Mouse (Mus musculus) adrenal gland, adult 8-10 months (tissue): Measurements from ENCODE around the gene Accsl. TPM values are rescaled to one million over a fixed set of nuclear protein-coding genes. Genes with fewer than 3 reads are reported as not detected.

Source experiments
- DNase-seq: peaks from one replicate; pipeline ENCODE4 v3.0.0; 2022
- total RNA-seq, 4 experiments: library from RNA; stranded (reverse); gene quantifications; 2 replicates each; pipeline ENCODE4 v1.2.4; 2022

The Accsl gene
- total RNA-seq, 4 experiments from 2014 or later = 0.25 to 0.49 (median 0.38) TPM; not detected in 1

DNA sequence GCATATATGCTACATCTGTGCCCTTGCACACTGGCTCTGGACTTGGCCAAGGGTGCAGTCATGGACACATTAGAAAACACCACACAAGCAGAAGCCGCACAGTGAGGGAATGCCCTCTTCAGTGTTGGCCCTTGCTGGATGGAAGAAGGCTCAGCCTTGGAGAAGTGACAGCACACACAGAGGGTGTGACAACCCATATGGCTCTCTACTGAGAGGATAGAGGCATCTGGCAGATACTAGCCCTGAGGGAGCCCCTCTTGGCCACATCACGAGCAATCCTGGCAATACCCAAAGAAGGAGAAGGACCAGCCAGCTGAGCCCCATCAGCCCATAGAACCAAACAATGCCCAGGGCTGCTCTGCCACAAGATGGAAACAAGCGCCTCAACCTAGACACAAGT lies 5.6 kb upstream of the Accsl start:
- no peak for DNase-seq

DNA sequence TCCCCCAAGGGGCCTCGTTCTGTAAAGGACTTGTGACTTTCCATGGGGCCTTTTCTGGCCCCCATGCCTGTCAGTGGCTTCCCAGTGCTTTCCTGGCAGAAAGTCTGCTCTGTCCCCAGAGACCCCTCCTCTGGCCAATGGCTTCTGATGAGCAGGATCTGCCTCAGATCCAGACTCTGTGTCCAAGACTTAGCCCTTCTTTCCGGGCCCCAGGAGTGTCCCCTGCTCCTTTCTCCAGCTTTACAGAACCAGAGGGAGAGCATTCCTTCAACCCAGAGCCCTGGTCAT lies 5.2 kb upstream of the Accsl start:
- no peak for DNase-seq

DNA sequence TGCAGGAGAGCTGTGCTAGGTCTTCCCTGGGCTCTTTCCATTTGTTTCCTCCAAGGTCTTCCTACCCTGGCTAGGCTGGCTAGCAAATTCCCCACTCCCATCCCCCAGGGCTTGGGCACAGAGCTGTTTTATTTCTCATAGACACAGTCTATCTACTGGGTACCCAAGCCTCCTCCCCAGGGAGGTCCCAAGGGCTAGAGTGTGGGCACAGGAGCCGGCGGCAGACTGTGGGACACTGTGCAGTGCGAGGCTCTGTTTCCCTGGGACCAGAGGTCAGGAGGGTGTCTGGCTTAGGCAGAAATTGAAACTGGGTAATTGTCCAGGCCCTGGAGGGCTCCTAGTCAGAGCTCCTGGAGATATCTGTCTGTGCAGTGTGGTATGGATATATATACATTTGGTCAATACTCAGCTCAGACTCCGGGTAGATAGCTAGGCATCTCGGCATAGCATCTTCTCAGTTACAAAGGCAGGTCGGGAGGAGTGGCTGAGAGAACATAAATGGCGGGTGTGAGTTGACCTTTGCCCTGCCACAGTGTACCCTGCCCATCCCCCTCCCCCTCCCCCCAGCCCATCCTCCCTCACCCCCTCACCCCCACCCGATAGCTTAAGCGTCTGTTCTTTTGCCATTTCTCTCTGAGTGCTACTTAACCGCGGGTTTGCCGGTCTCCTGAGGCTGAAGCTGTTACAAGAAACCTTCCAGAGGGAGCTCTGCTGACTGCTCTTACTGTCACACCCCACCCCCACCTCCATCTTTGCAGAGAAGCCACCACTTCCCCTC lies 4.7 kb upstream of the Accsl start:
- DNase-seq = no peak

DNA sequence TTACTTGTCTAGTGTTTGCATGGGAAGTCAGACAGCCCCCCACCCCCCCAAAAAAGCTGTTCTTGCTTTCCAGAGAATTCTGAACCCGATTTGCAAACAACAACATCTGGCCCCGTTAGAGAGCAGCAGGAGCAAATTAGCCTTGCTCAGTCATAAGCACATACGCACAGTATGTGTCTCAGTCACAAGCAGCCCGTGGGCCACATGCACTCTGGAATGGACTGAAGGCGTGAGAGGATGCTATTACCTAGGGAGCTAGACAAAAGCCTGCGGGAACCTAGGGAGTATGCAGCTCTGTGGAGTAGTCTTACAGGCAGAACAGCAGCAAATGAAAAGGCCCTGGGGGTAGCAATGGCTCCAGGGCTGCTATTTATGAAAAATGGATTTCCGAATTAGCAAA lies 3.3 kb upstream of the Accsl start:
- DNase-seq = no peak

DNA sequence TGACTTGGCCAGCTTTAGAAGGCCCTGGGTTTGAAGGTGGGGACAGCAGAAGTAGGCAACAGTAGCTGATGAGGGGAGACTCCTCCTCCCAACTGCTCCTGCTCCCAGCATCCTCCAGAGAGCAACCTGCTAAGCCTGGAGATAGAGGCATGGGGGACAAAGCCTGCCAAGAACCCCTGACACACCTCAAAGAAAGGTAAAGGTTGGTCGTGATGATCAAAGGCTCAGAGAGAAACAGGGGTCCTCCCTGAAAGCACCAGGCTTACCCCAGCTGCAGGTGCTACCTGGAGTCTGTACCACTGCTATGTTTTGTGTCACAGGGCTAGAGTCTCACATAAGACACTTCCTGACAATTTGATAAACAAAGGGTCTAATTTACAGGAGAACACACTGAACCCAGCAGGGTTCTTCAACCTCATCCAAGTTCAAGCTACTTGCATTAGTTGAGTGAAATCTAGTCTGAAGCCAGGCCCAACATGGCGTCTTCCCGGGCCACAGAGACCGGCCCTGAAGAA lies 2.5 kb upstream of the Accsl start:
- DNase-seq = no peak

DNA sequence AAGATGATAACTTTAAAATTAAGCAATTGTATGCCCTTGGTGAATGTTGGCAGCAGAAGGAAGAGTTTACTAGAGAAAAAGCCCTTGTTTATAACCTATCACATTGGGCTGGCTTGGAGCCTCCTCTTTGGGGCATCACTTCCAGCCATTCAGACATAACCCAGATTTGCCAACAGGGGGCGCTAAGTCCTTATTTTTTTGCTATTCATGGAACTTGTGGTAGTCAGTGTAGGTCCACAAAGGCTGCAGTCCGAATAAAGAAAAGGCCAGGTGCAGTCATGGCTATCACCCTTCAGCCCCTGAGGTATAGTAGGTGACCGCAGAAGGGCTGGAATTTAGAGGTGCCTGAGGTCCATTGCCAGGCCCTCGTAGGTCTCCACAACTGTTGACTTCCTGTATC lies 1.9 kb upstream of the Accsl start:
- DNase-seq = peak; percentile 55

DNA sequence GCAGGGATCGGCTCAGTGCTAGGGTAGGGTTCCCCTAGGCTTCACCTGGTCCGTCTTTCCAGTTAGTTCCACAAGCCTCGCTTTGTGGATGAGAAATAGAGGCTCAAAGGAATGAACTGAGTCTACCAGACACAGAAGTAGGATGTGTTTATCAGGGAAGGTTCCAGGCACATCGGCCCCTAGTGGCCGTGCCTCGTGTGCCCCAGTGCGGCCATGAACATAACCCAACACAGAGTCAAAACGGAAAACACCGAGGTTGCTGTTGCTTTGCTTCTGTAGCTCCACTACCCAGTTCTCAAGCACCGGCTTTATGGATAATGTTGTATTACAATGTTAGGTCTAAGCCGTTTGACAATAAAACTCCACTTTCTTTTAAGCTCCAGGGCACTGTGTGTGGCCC lies 391 bp downstream of the Accsl start:
- DNase-seq = no peak

DNA sequence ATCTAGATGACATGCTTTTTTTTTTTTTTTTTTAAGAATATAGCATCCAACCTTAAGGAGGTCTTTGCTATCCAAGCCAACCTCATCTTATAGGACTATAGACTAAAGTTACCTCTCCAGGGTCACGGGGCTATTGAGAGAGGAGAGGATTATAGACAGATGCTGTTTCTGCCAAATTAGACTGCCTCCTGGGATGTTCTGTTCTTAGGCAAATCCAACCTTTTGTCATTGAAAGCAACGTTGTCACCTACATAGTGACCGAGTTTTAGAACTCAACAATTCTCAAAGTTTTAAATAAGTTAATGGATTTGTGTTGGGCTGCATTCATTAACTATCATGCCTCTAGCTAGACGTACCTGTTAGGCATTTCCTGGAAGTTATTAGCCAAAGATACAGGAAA lies 5.7 kb downstream of the Accsl start:
- DNase-seq = no peak

DNA sequence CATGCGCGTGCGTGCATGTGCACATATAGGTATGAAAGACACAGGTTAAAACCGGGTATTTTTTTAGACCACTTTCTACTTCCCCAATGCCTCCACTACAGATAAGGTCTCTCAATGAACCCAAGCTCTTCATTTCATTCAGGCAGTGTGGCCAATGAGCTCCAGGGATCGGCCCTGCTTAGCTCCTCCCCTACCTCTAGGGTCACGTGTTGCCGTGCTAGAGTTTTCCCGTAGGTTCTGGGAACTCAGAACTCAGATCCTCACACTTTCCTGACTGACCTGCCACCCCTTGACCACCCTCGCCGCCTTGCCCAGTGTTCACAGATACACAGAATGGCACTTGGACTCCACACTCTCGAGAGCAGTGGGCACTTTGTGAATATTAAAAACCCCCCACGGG lies 10.1 kb downstream of the Accsl start:
- DNase-seq = no peak

DNA sequence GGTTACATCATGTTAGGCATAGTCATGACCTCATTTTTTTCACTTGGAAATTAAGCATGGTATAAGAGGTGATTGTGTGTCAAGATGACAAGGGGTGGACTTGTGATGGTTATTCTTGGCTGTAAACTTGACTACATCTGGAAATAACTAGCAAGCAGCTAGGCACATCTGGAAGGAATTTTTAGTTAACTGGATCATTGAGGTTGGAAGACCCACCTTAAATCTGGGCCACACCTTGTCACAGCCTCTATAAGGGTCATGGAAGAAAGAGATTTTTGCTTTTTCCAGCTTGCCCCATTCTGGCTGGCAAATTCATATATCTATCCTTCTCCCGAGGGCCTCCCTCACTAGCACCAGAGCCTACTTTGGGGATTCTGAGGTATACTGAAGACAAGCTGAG lies 17.7 kb downstream of the Accsl start:
- no peak for DNase-seq

DNA sequence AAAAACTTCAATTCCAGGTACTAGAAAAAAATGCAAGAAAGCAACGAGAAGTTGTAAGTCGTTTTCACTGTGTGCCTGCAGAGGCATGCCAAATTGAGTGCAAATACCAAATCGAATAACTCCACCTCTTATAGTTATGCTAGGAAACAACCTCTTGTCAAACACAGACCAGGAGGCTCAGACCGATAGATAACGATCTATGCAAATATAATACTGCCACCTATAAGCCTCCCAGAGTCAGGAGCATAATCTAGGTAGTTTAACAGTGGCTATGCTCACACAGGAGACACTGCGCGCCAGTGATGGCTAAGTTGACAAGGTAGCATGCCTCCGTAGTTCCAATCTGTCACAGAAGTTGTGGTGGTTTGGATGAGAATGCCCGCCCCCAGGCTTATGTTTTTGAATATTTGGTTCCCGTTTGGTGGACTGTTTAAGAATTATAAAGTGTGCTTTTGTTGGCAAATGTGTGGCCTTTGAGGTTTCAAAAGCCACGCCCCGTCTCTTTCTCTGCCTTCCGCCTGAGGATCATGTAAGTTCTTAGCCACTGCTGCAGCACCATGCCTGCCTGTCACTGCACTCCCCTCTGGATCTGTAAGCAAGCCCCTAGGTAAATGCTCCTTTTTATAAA lies 18.5 kb downstream of the Accsl start:
- DNase-seq = no peak

DNA sequence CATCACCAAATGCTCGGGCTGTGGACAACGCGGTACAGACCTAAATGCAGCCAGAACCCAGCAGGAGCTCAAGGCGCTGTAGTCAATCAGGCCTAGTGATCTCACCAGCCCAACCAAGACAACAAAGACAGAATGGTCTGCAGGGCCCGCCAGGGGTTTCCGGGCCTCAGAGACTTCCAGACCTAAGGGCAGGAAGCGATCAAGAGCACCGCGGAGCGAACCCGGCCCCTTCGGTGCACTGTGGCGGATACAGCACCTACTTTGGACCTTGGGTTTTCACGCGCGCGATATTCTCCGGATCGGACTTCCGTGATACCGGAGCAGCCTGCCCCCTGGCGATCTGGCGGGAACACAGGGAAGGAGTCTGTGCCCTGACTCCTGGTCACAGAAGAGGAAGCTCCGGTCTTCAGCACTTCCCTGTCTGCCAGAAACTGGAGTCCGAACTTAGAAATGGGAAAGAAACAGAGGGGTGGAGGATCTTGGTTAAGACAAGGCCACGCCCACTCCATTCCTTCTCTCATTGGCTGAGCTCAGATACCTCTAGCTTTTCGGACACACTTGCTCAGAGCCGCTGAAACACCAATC lies 19.4 kb downstream of the Accsl start, which contains the start of gene Accs:
Gene Accs (minus strand): TSS at position 439 of the 585 bp plus-strand sequence.
- peak; percentile 78 for DNase-seq

DNA sequence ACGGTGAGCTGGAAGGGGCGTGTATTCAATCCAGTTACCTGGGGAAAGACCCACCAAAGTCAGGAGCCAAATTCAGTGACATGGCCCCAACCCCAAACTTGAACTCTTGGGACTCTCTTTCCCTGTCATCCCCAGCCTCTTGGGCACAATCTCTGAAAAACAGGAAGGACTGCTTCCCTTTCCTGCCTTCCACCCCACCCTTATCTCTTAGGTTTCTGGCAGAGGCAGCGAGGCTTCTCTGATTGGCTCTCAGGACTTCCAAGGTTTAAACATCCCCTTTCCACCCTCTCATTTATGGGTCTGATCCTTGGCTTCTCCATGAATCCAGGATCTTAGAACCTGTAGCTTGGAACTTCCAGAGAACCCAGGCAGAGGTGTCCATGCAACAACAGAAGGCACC lies 27.6 kb downstream of the Accsl start:
- no peak for DNase-seq

DNA sequence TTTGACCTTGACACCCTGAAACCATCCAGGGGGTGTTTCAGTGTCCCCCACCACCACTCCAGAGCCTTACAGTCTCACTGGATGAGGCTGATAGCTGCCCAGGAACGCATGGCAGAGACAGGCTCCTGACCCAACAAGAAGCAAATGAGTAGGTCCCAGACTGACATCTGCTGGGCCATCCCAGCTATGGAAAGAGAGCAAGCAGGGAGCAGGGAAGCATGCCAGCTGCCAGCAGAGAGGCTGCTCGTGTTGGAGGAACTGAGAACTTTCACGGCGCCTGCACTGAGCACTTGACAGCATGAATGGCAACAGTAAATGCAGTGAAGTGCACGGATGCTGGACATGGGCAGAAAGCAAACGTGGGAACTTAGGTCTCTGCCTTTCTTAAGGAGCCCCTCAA lies 28.8 kb downstream of the Accsl start:
- DNase-seq = no peak

DNA sequence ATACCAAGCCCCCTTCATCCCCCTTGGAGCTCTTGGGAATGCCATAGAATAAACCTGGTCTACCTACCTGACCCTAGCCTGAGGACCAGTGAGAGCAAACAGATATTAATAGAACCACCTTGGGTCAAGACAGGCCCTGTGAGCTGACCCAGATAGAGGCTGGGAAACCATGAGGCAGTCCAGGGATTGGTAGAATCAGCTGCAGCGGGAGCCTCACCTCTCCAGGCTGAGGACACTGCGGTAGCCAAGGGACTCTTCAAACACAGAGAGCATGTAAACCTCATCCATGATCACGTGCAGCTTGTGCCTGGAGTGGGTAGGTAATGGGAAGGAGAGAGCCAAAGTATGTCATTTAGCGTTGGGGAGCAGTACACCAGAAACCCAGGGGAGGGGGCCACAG lies 30.0 kb downstream of the Accsl start:
- DNase-seq = no peak

DNA sequence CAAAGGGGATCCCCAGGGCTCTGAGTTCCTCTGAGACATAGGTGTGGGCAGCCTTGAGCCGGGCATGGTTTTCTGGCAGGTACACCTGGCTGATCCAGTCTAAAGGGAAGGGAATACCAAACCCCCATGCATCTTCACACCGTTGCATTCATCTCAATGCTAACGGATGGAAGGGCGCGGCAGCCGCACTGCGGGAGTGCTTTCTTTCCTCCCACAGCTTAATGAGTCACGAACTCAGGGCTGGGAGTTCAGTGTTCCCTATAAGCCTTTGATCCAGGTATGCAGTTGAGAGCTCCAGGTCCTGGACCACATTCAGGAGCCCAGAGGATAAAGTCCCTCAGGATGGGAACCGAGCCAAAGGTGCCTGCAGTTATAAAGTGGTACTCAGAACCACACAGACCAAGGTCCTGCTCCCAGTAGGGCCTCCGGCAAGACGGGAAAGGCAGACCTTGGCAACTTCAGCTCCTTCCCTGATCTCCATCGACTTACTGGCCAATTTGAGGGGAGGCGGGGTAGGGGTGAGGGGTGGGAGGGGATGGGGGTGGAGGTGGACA lies 32.6 kb downstream of the Accsl start:
- DNase-seq = no peak

DNA sequence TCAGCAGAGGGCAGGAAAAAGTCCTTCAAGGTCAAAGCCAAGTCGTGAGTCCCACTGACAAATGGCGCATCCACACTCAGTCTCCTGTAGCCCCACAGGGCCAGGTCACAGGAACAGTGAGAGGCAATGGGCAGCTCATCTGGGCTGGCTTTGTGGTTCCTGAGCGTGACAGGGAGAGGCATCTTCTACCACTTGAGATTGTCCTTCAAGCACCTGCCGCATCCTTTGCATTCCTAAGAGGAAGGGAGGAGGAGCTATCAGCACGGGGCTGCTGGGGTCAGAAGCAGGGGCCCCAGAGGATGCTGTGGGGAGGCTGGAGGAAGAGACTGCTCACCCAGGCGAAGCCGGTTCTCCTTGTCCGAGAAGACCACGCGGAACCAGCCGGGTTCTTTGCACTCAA lies 33.4 kb downstream of the Accsl start:
- no peak for DNase-seq

DNA sequence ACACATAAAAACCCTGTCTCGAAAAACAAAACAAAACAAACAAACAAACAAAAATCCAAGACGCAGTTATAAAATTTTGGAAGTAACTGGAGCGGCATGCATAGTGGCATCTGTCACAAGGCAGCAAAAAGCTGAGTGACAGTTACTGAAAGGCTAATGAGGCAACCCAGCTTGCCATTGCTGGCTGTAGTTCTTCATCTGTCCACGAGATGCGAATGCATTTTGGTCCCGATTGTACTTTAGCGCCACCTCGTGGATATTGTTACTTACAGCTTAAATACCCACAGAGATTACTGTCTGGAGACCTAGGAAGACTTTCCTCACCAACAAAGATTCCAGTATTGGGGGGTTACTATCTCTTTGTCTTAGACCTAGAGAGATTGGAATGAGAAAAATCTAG lies 45.4 kb downstream of the Accsl start:
- peak; percentile 50 for DNase-seq

DNA sequence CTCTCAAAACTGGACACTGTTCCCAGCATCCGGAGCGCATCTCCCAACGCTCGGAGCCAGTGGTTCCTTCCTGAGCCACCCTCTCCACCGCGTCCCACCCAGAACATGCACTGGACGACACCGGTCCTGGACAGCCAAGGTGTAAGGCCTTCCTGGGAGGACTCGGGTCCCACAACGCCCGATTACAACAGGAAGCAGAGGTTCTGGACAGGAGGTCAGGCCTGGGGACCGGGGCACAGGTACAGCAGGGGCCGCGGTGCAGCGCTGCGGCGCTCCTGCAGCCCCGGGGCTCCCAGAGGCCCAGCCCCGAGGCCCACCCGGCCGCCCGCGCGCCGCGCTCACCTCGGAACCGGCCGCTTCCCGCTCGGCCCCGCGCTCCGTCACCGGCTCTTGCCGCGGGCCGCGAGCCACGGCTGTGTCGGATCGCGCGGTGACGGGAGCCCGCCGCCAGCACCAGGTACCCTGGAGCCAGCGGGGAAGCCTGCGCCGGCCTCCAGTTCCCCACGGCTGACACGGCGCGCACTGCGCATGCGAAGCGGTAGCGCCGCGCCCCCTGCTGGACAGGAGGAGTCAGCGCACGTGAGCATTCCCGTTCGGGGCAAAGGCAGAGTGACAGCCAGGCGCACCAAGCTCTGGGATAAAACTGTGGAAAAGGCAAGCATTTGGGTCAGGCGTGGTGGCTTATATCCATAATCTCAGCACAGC lies 46.8 kb downstream of the Accsl start, which contains the start of gene Ext2:
Gene Ext2 (minus strand): TSS at position 524 of the 705 bp plus-strand sequence.
- peak; percentile 85 for DNase-seq

DNA sequence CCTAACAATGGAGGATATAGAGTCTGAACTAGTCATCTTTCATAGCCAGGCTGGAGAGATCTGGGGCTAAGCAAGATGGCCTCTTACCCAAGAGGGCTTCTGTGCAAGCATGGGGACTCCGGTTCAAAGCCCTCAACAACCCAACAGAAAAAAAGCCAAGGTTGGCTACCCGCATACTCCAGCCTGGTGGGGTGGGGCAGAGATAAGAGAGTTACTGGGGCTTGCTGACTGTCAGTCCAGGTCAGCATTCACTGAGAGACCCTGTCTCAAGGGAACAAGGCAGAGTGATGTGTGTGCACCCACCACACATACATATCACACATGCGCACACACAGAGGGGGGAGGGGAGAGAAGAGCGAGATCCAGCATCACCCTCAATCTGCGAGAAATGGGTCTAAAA lies 51.2 kb downstream of the Accsl start:
- DNase-seq = no peak

DNA sequence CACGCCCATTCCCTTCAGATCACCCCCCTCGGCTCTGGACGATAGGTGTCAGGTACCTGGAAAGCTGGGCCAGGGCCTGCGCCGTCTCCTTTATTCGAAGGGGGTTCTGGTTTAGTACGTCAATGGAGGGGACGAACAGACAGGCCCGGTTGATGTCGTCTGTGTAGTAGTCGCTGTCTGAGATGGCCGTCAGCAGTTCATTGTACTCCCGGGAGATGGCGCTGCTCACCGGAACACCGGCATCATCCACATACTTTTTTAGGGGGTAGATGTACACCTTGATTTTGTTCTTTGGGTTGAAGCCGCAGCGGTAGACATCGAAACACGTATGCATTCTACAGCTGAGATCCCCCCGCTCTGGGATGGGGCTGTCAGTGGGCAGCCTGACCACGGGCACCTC lies 55.6 kb downstream of the Accsl start:
- no peak for DNase-seq

DNA sequence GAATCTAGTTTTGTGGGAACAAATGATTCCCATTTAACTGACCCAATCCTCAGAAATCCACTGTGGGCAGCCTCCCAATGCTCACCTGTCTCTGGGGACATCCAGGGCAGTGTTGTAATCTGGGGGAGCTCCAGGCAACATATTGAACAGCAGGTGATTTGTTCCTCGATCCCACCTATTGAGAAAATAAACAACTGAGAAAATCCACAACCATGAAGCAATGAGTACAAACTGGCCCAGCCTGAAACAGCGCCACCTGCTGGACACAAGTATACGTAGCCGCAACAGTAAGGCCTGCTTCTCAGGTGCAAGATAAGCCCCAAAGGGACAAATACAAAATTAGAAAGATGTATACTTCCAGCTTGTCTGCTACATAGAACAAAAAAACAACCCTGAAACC lies 57.1 kb downstream of the Accsl start:
- no peak for DNase-seq

DNA sequence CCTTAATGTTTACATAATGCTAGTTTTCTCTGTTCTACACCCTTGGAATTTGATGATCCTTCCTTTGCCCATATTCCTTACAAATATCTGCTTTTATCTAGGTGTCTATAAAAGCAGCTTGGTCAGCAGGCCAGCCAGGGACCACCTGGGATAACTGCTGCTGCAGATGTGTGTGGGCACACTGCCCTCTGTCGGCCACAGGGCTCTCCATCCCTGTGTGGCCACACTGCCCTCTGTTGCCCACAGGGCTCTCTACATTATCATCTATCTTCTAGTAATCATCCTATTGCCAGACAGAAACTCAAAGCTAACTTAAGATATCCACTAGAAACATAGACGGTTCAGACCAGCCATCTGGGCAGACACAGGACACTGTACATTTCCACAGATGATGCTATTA lies 59.0 kb downstream of the Accsl start:
- DNase-seq = no peak
